Mouse (Mus musculus) intestine, embryonic 15.5 days (tissue): ENCODE measurements around the gene Ticam1. TPM values are rescaled to one million over a fixed set of nuclear protein-coding genes. Genes with fewer than 3 reads are reported as not detected.

Experiments used
- ATAC-seq: fragments of 200-750 bp; cut with Nextera tagmentation; 2 replicates; pipeline ENCODE4 v1.8.0; 2017; ENCODE audit warnings: moderate TSS enrichment, moderate library complexity
- H3K27ac ChIP-seq: fragments of 300-500 bp; sonication (generic); 2 replicates; pipeline ENCODE4 v1.5.1; 2015; ENCODE audit warnings: mild to moderate bottlenecking, inconsistent platforms
- H3K27me3 ChIP-seq: fragments of 300-500 bp; sonication (generic); replicated peaks from 2 replicates; pipeline ENCODE4 v1.6.1; 2015; ENCODE audit warnings: inconsistent platforms
- H3K36me3 ChIP-seq: fragments of 300-500 bp; sonication (generic); 2 replicates; pipeline ENCODE4 v1.6.1; 2015; ENCODE audit warnings: inconsistent platforms
- H3K4me1 ChIP-seq: fragments of 300-500 bp; sonication (generic); replicated peaks from 2 replicates; pipeline ENCODE4 v1.6.1; 2015; ENCODE audit warnings: inconsistent platforms
- H3K4me2 ChIP-seq: fragments of 300-500 bp; sonication (generic); replicated peaks from 2 replicates; pipeline ENCODE4 v1.6.1; 2015; ENCODE audit warnings: mild to moderate bottlenecking, inconsistent platforms
- H3K4me3 ChIP-seq: fragments of 300-500 bp; sonication (generic); replicated peaks from 2 replicates; pipeline ENCODE4 v1.5.1; 2015; ENCODE audit warnings: inconsistent platforms
- H3K9ac ChIP-seq: fragments of 300-500 bp; sonication (generic); 2 replicates; pipeline ENCODE4 v1.6.1; 2015; ENCODE audit warnings: inconsistent platforms
- H3K9me3 ChIP-seq: fragments of 300-500 bp; sonication (generic); 2 replicates; pipeline ENCODE4 v1.6.1; 2016; ENCODE audit warnings: inconsistent platforms
- WGBS: fragments of 180-500 bp; shearing (Covaris S2); methylation state at CpG from one replicate; pipeline ENCODE4 v1.1.7; 2015; 5-methylcytosine and 5-hydroxymethylcytosine counted together
- polyA plus RNA-seq: library from polyadenylated mRNA; unstranded; fragments of >200 nt; fragmentation: Nextera tagmentation; extraction: Ambion mirVana; gene quantifications from 2 replicates; pipeline ENCODE4 v1.2.1, GENCODE M21; 2015

Ticam1 gene
- polyA plus RNA-seq: 11.3 and 13.3 TPM in 2 replicates

GRCm38 (mm10) chr17:56276643-56277566 lies at the start of gene Ticam1:
Gene Ticam1 (minus strand): TSS chr17:56276786.
- peak; percentile 92 for ATAC-seq
- Histone ChIP-seq H3K36me3 (peaks cover 16% of the 10 kb centered on the region), H3K4me2 (peak within 1 kb of the TSS; percentile 71), H3K9ac (peak within 1 kb of the TSS; percentile 78), H3K27me3 (no peaks in the 10 kb centered on the region), H3K4me1 (peaks cover 32% of the 10 kb centered on the region), H3K27ac (peak within 1 kb of the TSS; percentile 95), H3K9me3 (no peaks in the 10 kb centered on the region), H3K4me3 (peak within 1 kb of the TSS; percentile 66)
- WGBS: 2% methylated on average over 21 of the region's 21 CpGs

GRCm38 (mm10) chr17:56325450-56326152 lies 49.0 kb upstream of the Ticam1 start, which contains the start of gene Kdm4b:
Gene Kdm4b (plus strand): TSS chr17:56326062.
- peak within 1 kb of the TSS; percentile 90 for H3K27ac ChIP-seq
- H3K4me2 ChIP-seq: peak within 1 kb of the TSS; percentile 88
- peak; percentile 98 for ATAC-seq
- no peaks in the 10 kb centered on the region for H3K9me3 ChIP-seq
- peak within 1 kb of the TSS; percentile 65 for H3K4me3 ChIP-seq
- H3K9ac ChIP-seq: peak within 1 kb of the TSS; percentile 72
- no peaks in the 10 kb centered on the region for H3K27me3 ChIP-seq
- peaks cover under 1% of the 10 kb centered on the region for H3K36me3 ChIP-seq
- WGBS: under 1% methylated on average over 57 of the region's 57 CpGs
- peaks cover 23% of the 10 kb centered on the region for H3K4me1 ChIP-seq

GRCm38 (mm10) chr17:56324419-56324818 lies 47.8 kb upstream of the Ticam1 start:
- H3K4me1 ChIP-seq: peaks cover 23% of the 10 kb centered on the region
- no peaks in the 10 kb centered on the region for H3K27me3 ChIP-seq
- ATAC-seq: no peak
- peaks cover 6% of the 10 kb centered on the region for H3K36me3 ChIP-seq
- H3K4me3 ChIP-seq: no peak overlapping the region
- WGBS: 64% methylated on average over 3 of the region's 3 CpGs
- 0 out of 2 replicates have a peak overlapping the region, but pooled peaks have one; percentile 88 for H3K4me2 ChIP-seq
- no peak overlapping the region for H3K9ac ChIP-seq
- H3K9me3 ChIP-seq: no peaks in the 10 kb centered on the region
- no peak overlapping the region for H3K27ac ChIP-seq

- H3K4me1 ChIP-seq: peaks cover 36% of the 10 kb centered on the region
- peaks cover 48% of the 10 kb centered on the region for H3K36me3 ChIP-seq
- no peak for ATAC-seq
- H3K4me2 ChIP-seq: no peak overlapping the region
- no peaks in the 10 kb centered on the region for H3K27me3 ChIP-seq
- H3K4me3 ChIP-seq: no peak overlapping the region
- H3K27ac ChIP-seq: no peak overlapping the region
- no peak overlapping the region for H3K9ac ChIP-seq
- no peaks in the 10 kb centered on the region for H3K9me3 ChIP-seq
- 78% methylated on average over 15 of the region's 15 CpGs for WGBS
Observed at GRCm38 (mm10) chr17:56309191-56309945, 32.8 kb upstream of the Ticam1 start.

GRCm38 (mm10) chr17:56308088-56308487 lies 31.5 kb upstream of the Ticam1 start:
- peak; percentile 13; the same call in 1 of the 2 replicates for ATAC-seq
- peak overlapping the region; percentile 31; the same call in 1 of the 2 replicates for H3K4me2 ChIP-seq
- H3K4me3 ChIP-seq: no peak overlapping the region; the same call in 1 of the 2 replicates
- H3K27me3 ChIP-seq: no peaks in the 10 kb centered on the region
- peaks cover 38% of the 10 kb centered on the region for H3K36me3 ChIP-seq
- H3K9me3 ChIP-seq: no peaks in the 10 kb centered on the region
- peaks cover 36% of the 10 kb centered on the region for H3K4me1 ChIP-seq
- 50% methylated on average over 6 of the region's 6 CpGs for WGBS
- peak overlapping the region; percentile 10; the same call in 1 of the 2 replicates for H3K9ac ChIP-seq
- H3K27ac ChIP-seq: peak overlapping the region; percentile 48; the same call in 1 of the 2 replicates

GRCm38 (mm10) chr17:56305826-56306225 lies 29.2 kb upstream of the Ticam1 start:
- Histone ChIP-seq H3K4me2 (peak overlapping the region; percentile 95), H3K27ac (peak overlapping the region; percentile 73), H3K9me3 (no peaks in the 10 kb centered on the region), H3K4me3 (peak overlapping the region; percentile 71), H3K4me1 (peaks cover 46% of the 10 kb centered on the region), H3K9ac (peak overlapping the region; percentile 32), H3K36me3 (peaks cover 20% of the 10 kb centered on the region), H3K27me3 (no peaks in the 10 kb centered on the region)
- 48% methylated on average over 8 of the region's 8 CpGs for WGBS
- ATAC-seq: peak; percentile 10

GRCm38 (mm10) chr17:56305156-56305555 lies 28.6 kb upstream of the Ticam1 start:
- peaks cover 13% of the 10 kb centered on the region for H3K36me3 ChIP-seq
- peak overlapping the region; percentile 95 for H3K4me2 ChIP-seq
- H3K27me3 ChIP-seq: no peaks in the 10 kb centered on the region
- peaks cover 46% of the 10 kb centered on the region for H3K4me1 ChIP-seq
- H3K9me3 ChIP-seq: no peaks in the 10 kb centered on the region
- H3K4me3 ChIP-seq: peak overlapping the region; percentile 71
- 12% methylated on average over 9 of the region's 9 CpGs for WGBS
- ATAC-seq: 0 out of 2 replicates have a peak, but pooled peaks have one; percentile 0
- peak overlapping the region; percentile 73 for H3K27ac ChIP-seq
- H3K9ac ChIP-seq: peak overlapping the region; percentile 67

- Histone ChIP-seq H3K9me3 (no peaks in the 10 kb centered on the region), H3K4me3 (peak overlapping the region; percentile 71), H3K36me3 (peaks cover 10% of the 10 kb centered on the region; the same call in 1 of the 2 replicates), H3K27ac (peak overlapping the region; percentile 73), H3K4me1 (peaks cover 46% of the 10 kb centered on the region), H3K27me3 (no peaks in the 10 kb centered on the region), H3K9ac (peak overlapping the region; percentile 67), H3K4me2 (peak overlapping the region; percentile 95)
- WGBS: 6% methylated on average over 11 of the region's 11 CpGs
- ATAC-seq: no peak
Observed at GRCm38 (mm10) chr17:56304718-56305117, 28.1 kb upstream of the Ticam1 start.

- peak overlapping the region; percentile 92 for H3K27ac ChIP-seq
- no peaks in the 10 kb centered on the region for H3K27me3 ChIP-seq
- no peaks in the 10 kb centered on the region for H3K9me3 ChIP-seq
- under 1% methylated on average over 68 of the region's 68 CpGs for WGBS
- peak; percentile 89 for ATAC-seq
- peak overlapping the region; percentile 67 for H3K9ac ChIP-seq
- H3K4me1 ChIP-seq: peaks cover 43% of the 10 kb centered on the region
- peak overlapping the region; percentile 71 for H3K4me3 ChIP-seq
- peaks cover 3% of the 10 kb centered on the region; the same call in 1 of the 2 replicates for H3K36me3 ChIP-seq
- H3K4me2 ChIP-seq: peak overlapping the region; percentile 95
Observed at GRCm38 (mm10) chr17:56303847-56304586, 27.4 kb upstream of the Ticam1 start.

- peak within 1 kb of the TSS; percentile 67 for H3K9ac ChIP-seq
- WGBS: under 1% methylated on average over 42 of the region's 43 CpGs
Observed at GRCm38 (mm10) chr17:56303160-56303846, 26.7 kb upstream of the Ticam1 start, which contains the start of gene Uhrf1. Gene Uhrf1 (plus strand): TSS chr17:56303321.

More at GRCm38 (mm10) chr17:56303160-56303846, 26.7 kb upstream of the Ticam1 start, which contains the start of gene Uhrf1:
- peak within 1 kb of the TSS; percentile 95 for H3K4me2 ChIP-seq
- no peaks in the 10 kb centered on the region for H3K27me3 ChIP-seq
- H3K4me1 ChIP-seq: peaks cover 43% of the 10 kb centered on the region
- peak; percentile 81 for ATAC-seq
- H3K36me3 ChIP-seq: peaks cover 2% of the 10 kb centered on the region; the same call in 1 of the 2 replicates
- H3K9me3 ChIP-seq: no peaks in the 10 kb centered on the region
- H3K27ac ChIP-seq: peak within 1 kb of the TSS; percentile 92
- peak within 1 kb of the TSS; percentile 71 for H3K4me3 ChIP-seq
